ENCODE assay signal across 35 mouse cellular contexts in the genomic region with DNA sequence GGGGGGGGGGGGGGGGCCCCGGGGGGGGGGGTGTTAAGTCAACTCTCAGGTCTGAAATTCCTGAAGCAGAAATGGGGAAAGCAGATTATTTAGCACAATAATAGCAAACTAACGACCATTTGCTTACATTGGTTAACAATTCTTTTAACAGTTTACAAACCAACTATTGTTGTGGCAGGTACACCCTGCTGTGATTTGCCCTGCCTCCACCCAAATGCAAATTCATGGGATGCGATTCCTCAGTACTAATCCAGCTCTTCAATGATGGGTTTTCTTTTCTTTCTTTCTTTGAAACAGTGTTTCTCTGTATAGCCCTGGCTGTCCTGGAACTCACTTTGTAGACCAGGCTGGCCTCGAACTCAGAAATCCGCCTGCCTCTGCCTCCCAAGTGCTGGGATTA.
"Had no signal": no experiment of that assay in that cellular context is flagged by ENCODE, and none has a peak within 500 bp of the region (broad histone marks: within the 10 kb centered on the region; RNA-seq: fewer than 3 reads in every experiment).

No protein-coding gene starts in this region.

- DNase-seq: heart, postnatal 10 days; heart, postnatal 14 days; heart, postnatal 36 days; heart, postnatal 4 days; kidney, adult 11 months; kidney, adult 18-20 months; kidney, adult 2 months; kidney, adult 8-10 months; kidney, adult 9 months; kidney, postnatal 10 days; kidney, postnatal 14 days; kidney, postnatal 25 days; kidney, postnatal 36 days; kidney, postnatal 4 days; layer of hippocampus, adult 9-11 months; layer of hippocampus, postnatal 36 days had no signal

- H3K27me3 ChIP-seq: heart, embryonic 12.5 days; heart, embryonic 13.5 days; heart, embryonic 15.5 days; hindbrain, embryonic 12.5 days; hindbrain, embryonic 13.5 days; hindbrain, embryonic 15.5 days; intestine, embryonic 15.5 days; kidney, embryonic 15.5 days had no signal

- H3K9ac ChIP-seq: heart, embryonic 12.5 days; heart, embryonic 13.5 days; heart, embryonic 15.5 days; hindbrain, embryonic 12.5 days; hindbrain, embryonic 13.5 days; hindbrain, embryonic 14.5 days; hindbrain, embryonic 15.5 days; intestine, embryonic 15.5 days; kidney, embryonic 15.5 days had no signal

- H3K36me3 ChIP-seq: heart, embryonic 12.5 days; heart, embryonic 13.5 days; heart, embryonic 15.5 days; hindbrain, embryonic 10.5 days; hindbrain, embryonic 12.5 days; hindbrain, embryonic 13.5 days; hindbrain, embryonic 15.5 days; intestine, embryonic 15.5 days; kidney, embryonic 15.5 days had no signal

- H3K4me2 ChIP-seq: heart, embryonic 11.5 days; heart, embryonic 12.5 days; heart, embryonic 13.5 days; heart, embryonic 15.5 days; hindbrain, embryonic 12.5 days; hindbrain, embryonic 13.5 days; hindbrain, embryonic 14.5 days; hindbrain, embryonic 15.5 days; intestine, embryonic 15.5 days; kidney, embryonic 15.5 days had no signal

- H3K27ac ChIP-seq: heart, embryonic 13.5 days; heart, embryonic 15.5 days; hindbrain, embryonic 10.5 days; hindbrain, embryonic 12.5 days; hindbrain, embryonic 13.5 days; hindbrain, embryonic 14.5 days; hindbrain, embryonic 15.5 days; hindbrain, postnatal 0 days; intestine, embryonic 15.5 days; kidney, embryonic 15.5 days; kidney, postnatal 0 days; layer of hippocampus, adult 2 months; left cerebral cortex, adult 2 months had no signal

- H3K9me3 ChIP-seq: heart, embryonic 12.5 days; heart, embryonic 13.5 days; heart, embryonic 15.5 days; hindbrain, embryonic 10.5 days; hindbrain, embryonic 12.5 days; hindbrain, embryonic 13.5 days; hindbrain, embryonic 15.5 days; intestine, embryonic 15.5 days; kidney, embryonic 15.5 days had no signal

- H3K4me1 ChIP-seq: hindbrain, embryonic 10.5 days; hindbrain, embryonic 12.5 days; hindbrain, embryonic 13.5 days; hindbrain, embryonic 15.5 days; intestine, embryonic 15.5 days; kidney, embryonic 15.5 days had no signal

- ATAC-seq: hindbrain, embryonic 16.5 days; hindbrain, postnatal 0 days; inflammation-experienced regulatory T-cells, adult 6 months; intestine, embryonic 15.5 days; intestine, embryonic 16.5 days; intestine, postnatal 0 days had no signal

- H3K4me3 ChIP-seq: heart, embryonic 12.5 days; heart, embryonic 13.5 days; heart, embryonic 15.5 days; hindbrain, embryonic 10.5 days; hindbrain, embryonic 12.5 days; hindbrain, embryonic 13.5 days; hindbrain, embryonic 15.5 days; intestine, embryonic 15.5 days; kidney, embryonic 15.5 days; layer of hippocampus, adult 2 months; left cerebral cortex, adult 2 months had no signal
